30 mouse cellular contexts compared by ENCODE assay signal in genomic region chr8:88914190-88914589, GRCm38 (mm10).
DNase-seq lines count a peak whose midpoint lies in the region; ATAC-seq lines count a peak whose summit lies in the region.
"Had no signal": no experiment of that assay in that cellular context is flagged by ENCODE, and none has a peak within 500 bp of the region (broad histone marks: within the 10 kb centered on the region; RNA-seq: fewer than 3 reads in every experiment).

No protein-coding gene starts in this region.

- no peak for ATAC-seq in hindbrain, embryonic 14.5 days (ENCODE audit: low FRiP score)
- no peak for ATAC-seq in hindbrain, embryonic 16.5 days
- ATAC-seq in kidney, embryonic 14.5 days (ENCODE audit: low FRiP score, low TSS enrichment), result no peak
- ATAC-seq in granulocyte monocyte progenitor cell, adult 5-6 weeks (replicated peaks; ENCODE audit: poor library complexity, severe bottlenecking), result peak; percentile 52
- no peak for ATAC-seq in erythroblast, adult 5-6 weeks (replicated peaks; ENCODE audit: low FRiP score, poor library complexity, severe bottlenecking)
- ATAC-seq: forebrain, embryonic 13.5 days; liver, embryonic 12.5 days; lung, postnatal 0 days; midbrain, embryonic 15.5 days; Patski had no signal

- no peak overlapping the region for H3K9ac ChIP-seq in hindbrain, embryonic 14.5 days
- no peak overlapping the region for H3K9ac ChIP-seq in hindbrain, embryonic 16.5 days (ENCODE audit: low read depth, low read length)
- no peak overlapping the region for H3K9ac ChIP-seq in kidney, embryonic 14.5 days (ENCODE audit: low read depth, low read length)
- H3K9ac ChIP-seq: embryonic facial prominence, embryonic 15.5 days; forebrain, embryonic 13.5 days; heart, embryonic 13.5 days; liver, embryonic 12.5 days; midbrain, embryonic 15.5 days; neural tube, embryonic 15.5 days had no signal

- 79% methylated on average over 6 of the region's 6 CpGs for WGBS in hindbrain, embryonic 14.5 days
- WGBS in hindbrain, embryonic 16.5 days, result 80% methylated on average over 6 of the region's 6 CpGs
- WGBS in kidney, embryonic 14.5 days, result 75% methylated on average over 6 of the region's 6 CpGs

- no peak overlapping the region for H3K4me3 ChIP-seq in hindbrain, embryonic 14.5 days (replicated peaks; ENCODE audit: low read length)
- no peak overlapping the region for H3K4me3 ChIP-seq in hindbrain, embryonic 16.5 days (ENCODE audit: low read length)
- no peak overlapping the region for H3K4me3 ChIP-seq in kidney, embryonic 14.5 days (ENCODE audit: low read length)
- H3K4me3 ChIP-seq: embryonic facial prominence, embryonic 15.5 days; forebrain, embryonic 13.5 days; heart, adult 2 months; heart, embryonic 13.5 days; liver, embryonic 12.5 days; midbrain, embryonic 10.5 days; midbrain, embryonic 15.5 days; neural tube, embryonic 15.5 days had no signal

- H3K27ac ChIP-seq in hindbrain, embryonic 14.5 days, result 0 out of 2 replicates have a peak overlapping the region, but pooled peaks have one; percentile 20
- no peak overlapping the region for H3K27ac ChIP-seq in hindbrain, embryonic 16.5 days (ENCODE audit: low read depth, low read length)
- no peak overlapping the region for H3K27ac ChIP-seq in kidney, embryonic 14.5 days (ENCODE audit: low read depth, low read length)
- H3K27ac ChIP-seq: embryonic facial prominence, embryonic 15.5 days; forebrain, embryonic 13.5 days; heart, adult 2 months; heart, embryonic 13.5 days; liver, embryonic 12.5 days; macrophage; midbrain, embryonic 10.5 days; midbrain, embryonic 15.5 days; neural tube, embryonic 15.5 days had no signal

- no peaks in the 10 kb centered on the region for H3K27me3 ChIP-seq in hindbrain, embryonic 14.5 days (ENCODE audit: control insufficient read depth, insufficient read depth, low read length)
- H3K27me3 ChIP-seq in hindbrain, embryonic 16.5 days (replicated peaks; ENCODE audit: control insufficient read depth, insufficient read depth, low read length), result no peaks in the 10 kb centered on the region
- no peaks in the 10 kb centered on the region for H3K27me3 ChIP-seq in kidney, embryonic 14.5 days (ENCODE audit: control insufficient read depth, insufficient read depth, low read length)
- H3K27me3 ChIP-seq: forebrain, embryonic 13.5 days; liver, embryonic 12.5 days; midbrain, embryonic 15.5 days had no signal

- DNase-seq in hindbrain, embryonic 14.5 days (ENCODE audit: low spot score), result no peak
- peak; percentile 17 for DNase-seq in kidney, adult 9 months
- DNase-seq in kidney, postnatal 36 days, result peak; percentile 22 to 30
- DNase-seq in gastrocnemius, postnatal 4 days (ENCODE audit: low spot score in 2 of 2), result no peak
- DNase-seq: adrenal gland, postnatal 10 days; cerebellum, adult 11 months; cerebellum, adult 9-10 months; cerebellum, postnatal 36 days; gastrocnemius, postnatal 14 days; heart, adult 2 months; heart, postnatal 10 days; left cerebral cortex, postnatal 4 days; lung, adult 18-20 months; retina, postnatal 1 day; spleen, adult 18-20 months; thymus, postnatal 4 days had no signal

- no peak overlapping the region for H3K4me2 ChIP-seq in hindbrain, embryonic 14.5 days (replicated peaks)
- no peak overlapping the region for H3K4me2 ChIP-seq in hindbrain, embryonic 16.5 days (ENCODE audit: low read length)
- H3K4me2 ChIP-seq in kidney, embryonic 14.5 days (replicated peaks; ENCODE audit: low read depth, low read length), result no peak overlapping the region
- H3K4me2 ChIP-seq: embryonic facial prominence, embryonic 15.5 days; forebrain, embryonic 13.5 days; heart, embryonic 13.5 days; liver, embryonic 12.5 days; midbrain, embryonic 15.5 days; neural tube, embryonic 15.5 days had no signal

- no peaks in the 10 kb centered on the region for H3K4me1 ChIP-seq in hindbrain, embryonic 14.5 days (replicated peaks; ENCODE audit: control insufficient read depth, insufficient read depth, low read length)
- no peaks in the 10 kb centered on the region for H3K4me1 ChIP-seq in hindbrain, embryonic 16.5 days (ENCODE audit: control insufficient read depth, insufficient read depth, low read depth, low read length)
- H3K4me1 ChIP-seq in kidney, embryonic 14.5 days (ENCODE audit: control insufficient read depth, insufficient read depth, low read length), result no peaks in the 10 kb centered on the region
- H3K4me1 ChIP-seq: liver, embryonic 12.5 days; midbrain, embryonic 10.5 days had no signal

- no peaks in the 10 kb centered on the region for H3K9me3 ChIP-seq in hindbrain, embryonic 14.5 days (ENCODE audit: control insufficient read depth, low read length)
- no peaks in the 10 kb centered on the region for H3K9me3 ChIP-seq in hindbrain, embryonic 16.5 days (ENCODE audit: control insufficient read depth, low read length)
- no peaks in the 10 kb centered on the region for H3K9me3 ChIP-seq in kidney, embryonic 14.5 days (ENCODE audit: control insufficient read depth, low read length)
- H3K9me3 ChIP-seq: embryonic facial prominence, embryonic 15.5 days; forebrain, embryonic 13.5 days; heart, embryonic 13.5 days; liver, embryonic 12.5 days; midbrain, embryonic 10.5 days; midbrain, embryonic 15.5 days; neural tube, embryonic 15.5 days had no signal

- no peaks in the 10 kb centered on the region for H3K36me3 ChIP-seq in hindbrain, embryonic 14.5 days (replicated peaks; ENCODE audit: control insufficient read depth, insufficient read depth)
- H3K36me3 ChIP-seq in hindbrain, embryonic 16.5 days (ENCODE audit: control insufficient read depth, insufficient read depth, low read length), result no peaks in the 10 kb centered on the region
- H3K36me3 ChIP-seq in kidney, embryonic 14.5 days (ENCODE audit: control insufficient read depth, insufficient read depth, low read length), result no peaks in the 10 kb centered on the region
- H3K36me3 ChIP-seq: embryonic facial prominence, embryonic 15.5 days; heart, embryonic 13.5 days; liver, embryonic 12.5 days; midbrain, embryonic 10.5 days; midbrain, embryonic 15.5 days; neural tube, embryonic 15.5 days had no signal

Comparison
In these comparisons a context has a peak if more than half of its experiments do, and no peak if none do; other contexts are left out.
1. DNase-seq: peak in kidney, adult 9 months (single experiment) and kidney, postnatal 36 days (2 of 2); none in hindbrain, embryonic 14.5 days (single experiment) and gastrocnemius, postnatal 4 days (0 of 2).